Mouse (Mus musculus): Measurements from ENCODE around the gene Clstn2.

DNA sequence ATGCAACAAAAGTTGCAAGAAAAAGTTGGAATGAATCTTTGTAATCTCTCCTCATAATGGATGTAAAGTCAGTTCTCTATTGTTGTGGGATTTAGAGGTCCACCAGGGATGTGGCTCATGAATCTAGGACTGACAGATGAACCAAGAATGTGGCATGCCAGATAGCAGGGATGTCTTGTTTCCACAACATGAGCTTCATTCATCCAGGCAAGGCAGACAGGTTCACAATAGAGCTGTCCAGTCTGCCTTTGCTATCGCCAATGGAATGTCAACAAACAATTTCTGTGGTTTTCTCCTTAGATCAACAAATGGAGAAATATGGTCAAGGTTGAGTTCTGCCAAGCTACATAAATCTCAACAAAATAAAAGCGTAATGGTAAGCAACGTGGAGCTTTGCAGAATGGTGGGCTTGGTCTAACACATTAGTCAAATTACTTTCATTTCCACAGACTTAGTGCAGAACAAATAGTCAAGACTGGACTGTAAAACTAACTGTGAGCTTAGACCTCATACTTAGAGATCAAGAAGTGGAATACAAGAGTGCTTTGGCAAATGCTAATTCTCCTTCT lies 520.6 kb downstream of the Clstn2 start:
- TF ChIP-seq CTCF (IDR thresholded peaks at IDR 0.05; ENCODE audit: low read depth, low read length) (no peak), POLR2AphosphoS5 (IDR thresholded peaks at IDR 0.05; ENCODE audit: insufficient replicate concordance, low read depth, low read length) (no peak), TAL1 (conservative IDR thresholded peaks at IDR 0.05; ENCODE audit: low read depth, low read length) (no peak), GATA2 (IDR thresholded peaks at IDR 0.05; ENCODE audit: borderline replicate concordance, low read depth, low read length) (no peak)
